Mouse (Mus musculus) embryonic facial prominence, embryonic 10.5 days (tissue): ENCODE data around the gene Diras1. TPM values are rescaled to one million over a fixed set of nuclear protein-coding genes. Genes with fewer than 3 reads are reported as not detected.
A peak's percentile ranks its signal among the peaks of the same experiment; 100 is the strongest.

Experiments used
- DNase-seq: peaks from one replicate; pipeline ENCODE4 v3.0.0-alpha.2; 2017; ENCODE audit warnings: low spot score
- H3K27ac ChIP-seq: fragments of 300-500 bp; sonication (generic); replicated peaks from 2 replicates; pipeline ENCODE4 v1.5.1; 2016; ENCODE audit warnings: mild to moderate bottlenecking
- H3K27me3 ChIP-seq: fragments of 300-500 bp; sonication (generic); replicated peaks from 2 replicates; pipeline ENCODE4 v1.6.1; 2016; ENCODE audit warnings: low read depth, mild to moderate bottlenecking; ENCODE audit not compliant: poor library complexity, severe bottlenecking
- H3K36me3 ChIP-seq: fragments of 300-500 bp; sonication (generic); replicated peaks from 2 replicates; pipeline ENCODE4 v1.6.1; 2016; ENCODE audit warnings: mild to moderate bottlenecking, moderate library complexity
- H3K4me1 ChIP-seq: fragments of 300-500 bp; sonication (generic); 2 replicates; pipeline ENCODE4 v1.6.1; 2016
- H3K4me3 ChIP-seq: fragments of 300-500 bp; sonication (generic); 2 replicates; pipeline ENCODE4 v1.5.1; 2016; ENCODE audit warnings: mild to moderate bottlenecking, moderate library complexity
- H3K9me3 ChIP-seq: fragments of 300-500 bp; sonication (generic); 2 replicates; pipeline ENCODE4 v1.6.1; 2016; ENCODE audit warnings: mild to moderate bottlenecking
- WGBS: fragments of 180-500 bp; shearing (Covaris S2); methylation state at CpG from one replicate; pipeline ENCODE4 v1.1.7; 2016; 5-methylcytosine and 5-hydroxymethylcytosine counted together
- polyA plus RNA-seq: library from polyadenylated mRNA; unstranded; fragments of >200 nt; fragmentation: Nextera tagmentation; extraction: Ambion mirVana; gene quantifications from 2 replicates; pipeline ENCODE4 v1.2.1, GENCODE M21; 2016

Diras1 gene
- polyA plus RNA-seq, 1 experiment from 2014 or later: 1.4 TPM

- Histone ChIP-seq H3K4me3 (no peak overlapping the region), H3K36me3 (no peaks in the 10 kb centered on the region), H3K9me3 (peaks cover 2% of the 10 kb centered on the region; the same call in 1 of the 2 replicates), H3K27ac (no peak overlapping the region), H3K4me1 (peaks cover 21% of the 10 kb centered on the region), H3K27me3 (no peaks in the 10 kb centered on the region)
- WGBS: 93% methylated on average over 1 of the region's 1 CpGs
- DNase-seq: no peak
These were observed 51.7 kb downstream of the Diras1 start for GRCm38 (mm10) chr10:80973722-80974121.

GRCm38 (mm10) chr10:80972071-80972987 is 53.1 kb downstream of the Diras1 start:
- H3K9me3 ChIP-seq: peaks cover 2% of the 10 kb centered on the region; the same call in 1 of the 2 replicates
- 61% methylated on average over 11 of the region's 11 CpGs for WGBS
- no peaks in the 10 kb centered on the region for H3K36me3 ChIP-seq
- peaks cover 25% of the 10 kb centered on the region for H3K4me1 ChIP-seq
- H3K4me3 ChIP-seq: no peak overlapping the region
- peak overlapping the region; percentile 40; the same call in 1 of the 2 replicates for H3K27ac ChIP-seq
- DNase-seq: no peak
- H3K27me3 ChIP-seq: no peaks in the 10 kb centered on the region

DNA sequence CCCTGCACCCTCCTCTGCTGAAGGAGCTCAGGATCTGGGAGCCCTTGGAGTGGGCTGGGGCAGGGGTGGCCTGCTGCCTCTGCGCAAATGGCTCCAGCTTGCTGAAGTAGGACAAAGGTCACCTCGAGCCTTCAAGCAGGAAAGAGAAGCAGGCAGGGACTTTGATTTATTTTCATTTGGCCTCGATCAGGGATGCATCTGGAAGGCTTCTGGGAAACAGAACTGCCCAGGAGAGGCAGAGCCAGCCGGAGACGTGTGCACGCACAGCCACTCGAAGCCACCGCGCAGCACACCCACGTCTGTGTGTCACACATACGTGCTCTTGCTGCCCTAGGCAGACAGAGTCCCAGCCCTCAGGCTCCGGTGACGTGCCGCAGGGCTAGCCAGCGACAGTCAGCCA is 53.9 kb downstream of the Diras1 start:
- Histone ChIP-seq H3K4me1 (peaks cover 31% of the 10 kb centered on the region), H3K4me3 (no peak overlapping the region), H3K36me3 (no peaks in the 10 kb centered on the region), H3K27ac (no peak overlapping the region), H3K9me3 (peaks cover 2% of the 10 kb centered on the region; the same call in 1 of the 2 replicates), H3K27me3 (no peaks in the 10 kb centered on the region)
- WGBS: 81% methylated on average over 15 of the region's 15 CpGs
- no peak for DNase-seq

- peaks cover 40% of the 10 kb centered on the region for H3K4me1 ChIP-seq
These were observed 55.3 kb downstream of the Diras1 start for GRCm38 (mm10) chr10:80970159-80970558.

More at GRCm38 (mm10) chr10:80970159-80970558, 55.3 kb downstream of the Diras1 start:
- no peak for DNase-seq
- Histone ChIP-seq H3K4me3 (no peak overlapping the region), H3K27me3 (no peaks in the 10 kb centered on the region), H3K9me3 (peaks cover 2% of the 10 kb centered on the region; the same call in 1 of the 2 replicates), H3K27ac (no peak overlapping the region), H3K36me3 (no peaks in the 10 kb centered on the region)
- 83% methylated on average over 8 of the region's 8 CpGs for WGBS

Other genes starting within 250 kb of the Diras1 start
- gene Sf3a2, start 227.5 kb downstream of the Diras1 start, polyA plus RNA-seq: 114 and 127 TPM in 2 replicates
- gene Plekhj1, start 227.0 kb downstream of the Diras1 start, polyA plus RNA-seq: 181 and 184 TPM in 2 replicates
- 0.11 and 0.17 TPM in 2 replicates for gene Amh, start 220.4 kb downstream of the Diras1 start, polyA plus RNA-seq
- 0.26 and 0.52 TPM in 2 replicates for gene Jsrp1, start 212.2 kb downstream of the Diras1 start, polyA plus RNA-seq
- gene Oaz1, start 199.0 kb downstream of the Diras1 start, polyA plus RNA-seq: 2,205 and 2,316 TPM in 2 replicates
- gene Lingo3, start 181.6 kb downstream of the Diras1 start, polyA plus RNA-seq: 1.3 and 1.6 TPM in 2 replicates
- 364 TPM in 2 replicates for gene Lsm7, start 170.5 kb downstream of the Diras1 start, polyA plus RNA-seq
- gene Sppl2b, start 170.4 kb downstream of the Diras1 start, polyA plus RNA-seq: 45.2 and 45.3 TPM in 2 replicates
- gene Tmprss9, start 153.8 kb downstream of the Diras1 start, polyA plus RNA-seq: 0.06 and 0.10 TPM in 2 replicates
- gene Timm13, start 124.7 kb downstream of the Diras1 start, polyA plus RNA-seq: 349 and 359 TPM in 2 replicates
- 82.7 and 83.1 TPM in 2 replicates for gene Lmnb2, start 107.4 kb downstream of the Diras1 start, polyA plus RNA-seq
- 6.5 and 6.8 TPM in 2 replicates for gene Gadd45b, start 95.6 kb downstream of the Diras1 start, polyA plus RNA-seq
- gene Gng7, start 10.7 kb downstream of the Diras1 start, polyA plus RNA-seq: 6.5 and 6.7 TPM in 2 replicates
- 14.0 and 16.9 TPM in 2 replicates for gene Slc39a3, start 11.8 kb upstream of the Diras1 start, polyA plus RNA-seq
- gene Sgta, start 34.5 kb upstream of the Diras1 start, polyA plus RNA-seq: 289 and 290 TPM in 2 replicates
- 102 and 109 TPM in 2 replicates for gene Thop1, start 44.4 kb upstream of the Diras1 start, polyA plus RNA-seq
- 0.60 TPM in 1 of 2 replicates, not detected in the other for gene Creb3l3, start 73.2 kb upstream of the Diras1 start, polyA plus RNA-seq
- 222 and 225 TPM in 2 replicates for gene Map2k2, start 80.3 kb upstream of the Diras1 start, polyA plus RNA-seq
- 10.4 and 11.7 TPM in 2 replicates for gene Zbtb7a, start 109.6 kb upstream of the Diras1 start, polyA plus RNA-seq
- gene Pias4, start 142.3 kb upstream of the Diras1 start, polyA plus RNA-seq: 62.2 and 66.3 TPM in 2 replicates
- 564 and 572 TPM in 2 replicates for gene Eef2, start 151.0 kb upstream of the Diras1 start, polyA plus RNA-seq
- gene Dapk3, start 157.3 kb upstream of the Diras1 start, polyA plus RNA-seq: 51.5 and 53.2 TPM in 2 replicates
- gene 4930442H23Rik, start 158.2 kb upstream of the Diras1 start, polyA plus RNA-seq: not detected in 2 replicates
- not detected in 2 replicates for gene Nmrk2, start 176.4 kb upstream of the Diras1 start, polyA plus RNA-seq
- gene Atcay, start 205.2 kb upstream of the Diras1 start, polyA plus RNA-seq: 2.5 and 3.6 TPM in 2 replicates
- 3.5 and 4.6 TPM in 2 replicates for gene Zfr2, start 207.5 kb upstream of the Diras1 start, polyA plus RNA-seq
- gene Matk, start 227.3 kb upstream of the Diras1 start, polyA plus RNA-seq: 3.6 and 3.7 TPM in 2 replicates
- gene Mrpl54, start 241.3 kb upstream of the Diras1 start, polyA plus RNA-seq: 223 and 237 TPM in 2 replicates
- gene Apba3, start 241.3 kb upstream of the Diras1 start, polyA plus RNA-seq: 57.2 and 57.5 TPM in 2 replicates